In the genomic region with DNA sequence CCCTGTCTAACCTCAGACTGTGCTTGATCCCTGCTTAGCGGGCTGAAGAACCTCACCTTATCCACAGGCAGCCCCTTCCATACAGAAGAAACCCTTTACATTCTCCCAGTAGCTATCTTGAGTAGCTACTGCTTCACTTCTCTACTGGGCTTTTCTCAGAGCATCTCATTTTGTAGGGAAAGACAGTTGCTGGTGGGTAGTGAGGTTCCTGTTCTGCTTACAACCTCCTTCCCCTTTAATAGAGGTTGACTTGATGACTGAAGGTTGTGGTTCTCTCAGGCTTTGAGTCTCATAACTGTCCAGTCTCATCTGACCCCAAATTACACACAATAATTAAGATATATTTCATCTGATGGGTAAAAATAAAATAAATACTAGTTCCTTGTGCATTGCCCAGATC, we compare ENCODE assay signal across 14 mouse cellular contexts. TPM values are rescaled to one million over a fixed set of nuclear protein-coding genes. Genes with fewer than 3 reads are reported as not detected.
"Had no signal": no experiment of that assay in that cellular context is flagged by ENCODE, and none has a peak within 500 bp of the region (broad histone marks: within the 10 kb centered on the region; RNA-seq: fewer than 3 reads in every experiment).

No protein-coding gene starts in this region.

- H3K4me3 ChIP-seq: kidney, embryonic 15.5 days; left cerebral cortex, adult 2 months; limb, embryonic 15.5 days; liver, embryonic 13.5 days; megakaryocyte, embryonic 14.5 days; midbrain, embryonic 15.5 days had no signal

- H3K9ac ChIP-seq: kidney, embryonic 15.5 days; limb, embryonic 15.5 days; liver, embryonic 13.5 days; liver, postnatal 0 days; midbrain, embryonic 15.5 days had no signal

- H3K27me3 ChIP-seq: kidney, embryonic 15.5 days; limb, embryonic 15.5 days; liver, embryonic 13.5 days; megakaryocyte, embryonic 14.5 days; midbrain, embryonic 15.5 days had no signal

- H3K4me2 ChIP-seq: kidney, embryonic 15.5 days; limb, embryonic 15.5 days; liver, embryonic 13.5 days; midbrain, embryonic 11.5 days; midbrain, embryonic 15.5 days had no signal

- ATAC-seq: intestine, embryonic 16.5 days; liver, postnatal 0 days; midbrain, embryonic 15.5 days had no signal

- H3K9me3 ChIP-seq: kidney, embryonic 15.5 days; limb, embryonic 15.5 days; liver, embryonic 13.5 days; megakaryocyte, embryonic 14.5 days; midbrain, embryonic 15.5 days had no signal

- H3K36me3 ChIP-seq: kidney, embryonic 15.5 days; limb, embryonic 15.5 days; liver, embryonic 13.5 days; midbrain, embryonic 15.5 days had no signal

- H3K27ac ChIP-seq: kidney, embryonic 15.5 days; left cerebral cortex, adult 2 months; limb, embryonic 15.5 days; liver, embryonic 13.5 days; midbrain, embryonic 15.5 days had no signal

- DNase-seq: kidney, adult 2 months; kidney, postnatal 14 days; liver, embryonic 13.5 days; liver, postnatal 0 days; spleen, adult 18-20 months; thymus, postnatal 36 days had no signal

- H3K4me1 ChIP-seq: limb, embryonic 15.5 days; liver, embryonic 13.5 days; midbrain, embryonic 15.5 days had no signal

RNA-seq across cellular contexts. Expression of a gene that starts 50.1 kb away (rescaled TPM):
- polyA plus RNA-seq: lung, embryonic 16.5 days had no signal
